Mouse (Mus musculus) testis, adult 2 months (tissue): ENCODE measurements at regions not wholly inside any gene's neighbourhood (a gene's known extent, or its start where the extent isn't known, plus 50 kb on each side); places are given as distances from the start of the nearest gene placed in this dataset.
A peak's percentile ranks its signal among the peaks of the same experiment; 100 is the strongest.

Source experiments
- H3K27ac ChIP-seq: fragments of 200-500 bp; 2 replicates; pipeline ENCODE4 v1.5.1; 2012; ENCODE audit warnings: low read depth, low read length; ENCODE audit not compliant: control insufficient read depth, insufficient read depth
- H3K27me3 ChIP-seq: fragments of 200-500 bp; 2 replicates; pipeline ENCODE4 v1.6.1; 2012; ENCODE audit warnings: mild to moderate bottlenecking, low read length, moderate library complexity; ENCODE audit not compliant: control insufficient read depth, insufficient read depth
- H3K36me3 ChIP-seq: fragments of 200-500 bp; 2 replicates; pipeline ENCODE4 v1.6.1; 2012; ENCODE audit warnings: mild to moderate bottlenecking, low read length; ENCODE audit not compliant: control insufficient read depth, insufficient read depth
- H3K4me1 ChIP-seq: fragments of 200-500 bp; 2 replicates; pipeline ENCODE4 v1.6.1; 2012; ENCODE audit warnings: low read length; ENCODE audit not compliant: control insufficient read depth, insufficient read depth
- H3K4me3 ChIP-seq: fragments of 200-500 bp; 2 replicates; pipeline ENCODE4 v1.5.1; 2012; ENCODE audit warnings: low read depth, mild to moderate bottlenecking, low read length, moderate library complexity, mixed read lengths; ENCODE audit not compliant: control insufficient read depth
- CTCF ChIP-seq: fragments of 200-500 bp; IDR thresholded peaks from 2 replicates; pipeline ENCODE4 v1.5.1; 2012; ENCODE audit warnings: low read depth, mild to moderate bottlenecking, inconsistent platforms, low read length, moderate library complexity; ENCODE audit not compliant: control insufficient read depth, insufficient read depth, insufficient replicate concordance
- POLR2A ChIP-seq: fragments of 200-500 bp; IDR thresholded peaks from 2 replicates; pipeline ENCODE4 v1.6.1; 2012; ENCODE audit warnings: low read depth, mild to moderate bottlenecking, inconsistent platforms, low read length, moderate library complexity; ENCODE audit not compliant: control insufficient read depth

GRCm38 (mm10) chr13:39852257-39852800 lies 508.9 kb downstream of the Ofcc1 start:
- Histone ChIP-seq H3K4me1 (no peaks in the 10 kb centered on the region), H3K36me3 (no peaks in the 10 kb centered on the region), H3K4me3 (no peak overlapping the region), H3K27ac (no peak overlapping the region), H3K27me3 (no peaks in the 10 kb centered on the region)
- TF ChIP-seq CTCF (no peak), POLR2A (no peak)

GRCm38 (mm10) chr13:39849391-39849790 lies 511.9 kb downstream of the Ofcc1 start:
- TF ChIP-seq POLR2A (no peak), CTCF (no peak)
- Histone ChIP-seq H3K4me1 (no peaks in the 10 kb centered on the region), H3K36me3 (no peaks in the 10 kb centered on the region), H3K4me3 (no peak overlapping the region), H3K27me3 (no peaks in the 10 kb centered on the region), H3K27ac (no peak overlapping the region)

GRCm38 (mm10) chr13:39836053-39836584 lies 525.1 kb downstream of the Ofcc1 start:
- Histone ChIP-seq H3K4me1 (no peaks in the 10 kb centered on the region), H3K36me3 (no peaks in the 10 kb centered on the region), H3K27ac (no peak overlapping the region), H3K27me3 (no peaks in the 10 kb centered on the region), H3K4me3 (no peak overlapping the region)
- no peak for TF ChIP-seq POLR2A
- no peak for TF ChIP-seq CTCF

GRCm38 (mm10) chr13:39835302-39835701 lies 525.9 kb downstream of the Ofcc1 start:
- Histone ChIP-seq H3K27ac (no peak overlapping the region), H3K36me3 (no peaks in the 10 kb centered on the region), H3K4me1 (no peaks in the 10 kb centered on the region), H3K4me3 (no peak overlapping the region), H3K27me3 (no peaks in the 10 kb centered on the region)
- TF ChIP-seq POLR2A (no peak), CTCF (no peak)

- H3K4me1 ChIP-seq, result no peaks in the 10 kb centered on the region
- H3K27me3 ChIP-seq, result no peaks in the 10 kb centered on the region
- no peak overlapping the region for H3K4me3 ChIP-seq
- no peak overlapping the region for H3K27ac ChIP-seq
- TF ChIP-seq POLR2A (no peak), CTCF (no peak)
- no peaks in the 10 kb centered on the region for H3K36me3 ChIP-seq
Measured at GRCm38 (mm10) chr13:39834521-39835245, 526.6 kb downstream of the Ofcc1 start.

- Histone ChIP-seq H3K4me1 (peaks cover 6% of the 10 kb centered on the region), H3K36me3 (no peaks in the 10 kb centered on the region), H3K27me3 (no peaks in the 10 kb centered on the region), H3K27ac (no peak overlapping the region), H3K4me3 (peak overlapping the region; percentile 52)
- TF ChIP-seq CTCF, result no peak
- TF ChIP-seq POLR2A, result no peak
Measured at GRCm38 (mm10) chr13:39823965-39824555, 537.2 kb downstream of the Ofcc1 start.

- H3K4me1 ChIP-seq, result peaks cover 6% of the 10 kb centered on the region
- no peak overlapping the region for H3K27ac ChIP-seq
- no peaks in the 10 kb centered on the region for H3K36me3 ChIP-seq
- H3K4me3 ChIP-seq, result peak overlapping the region; percentile 52
- H3K27me3 ChIP-seq, result no peaks in the 10 kb centered on the region
- TF ChIP-seq CTCF, result no peak
- no peak for TF ChIP-seq POLR2A
Measured at GRCm38 (mm10) chr13:39823346-39823954, 537.8 kb downstream of the Ofcc1 start.
